Mouse (Mus musculus) layer of hippocampus, adult 8-10 months (tissue): Measurements from ENCODE around the gene Gimap7. TPM values are rescaled to one million over a fixed set of nuclear protein-coding genes. Genes with fewer than 3 reads are reported as not detected.
A peak's percentile ranks its signal among the peaks of the same experiment; 100 is the strongest.

Source experiments
- DNase-seq, 2 experiments: peaks; one replicate each; pipeline ENCODE4 v3.0.0; 2022; ENCODE audit warnings: low spot score in 2 of 2
- total RNA-seq, 4 experiments: library from RNA; stranded (reverse); gene quantifications; 2 replicates each; pipeline ENCODE4 v1.2.4; 2022

Gimap7 gene
- total RNA-seq, 4 experiments from 2014 or later: not detected

DNA sequence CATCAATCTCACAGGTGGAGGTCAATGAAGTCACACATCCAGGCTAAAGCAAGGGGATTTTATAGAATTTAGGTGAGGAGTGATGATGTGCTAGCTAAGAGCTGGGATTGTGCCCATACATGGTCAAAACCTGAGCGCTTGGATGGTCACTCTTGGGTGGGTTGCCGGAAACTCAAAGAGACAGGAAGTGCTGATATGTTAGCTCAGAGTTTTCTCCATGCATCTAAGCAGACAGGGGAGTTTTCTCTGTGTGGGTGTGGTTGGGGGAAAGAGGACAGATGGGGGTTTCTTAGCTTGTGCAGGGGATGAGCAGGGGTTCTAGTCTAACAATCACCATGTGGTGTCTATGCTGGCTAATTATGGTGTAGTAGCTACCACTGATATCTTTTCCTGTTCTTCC lies 29.1 kb upstream of the Gimap7 start:
- no peak for DNase-seq

- no peak for DNase-seq
Measured at GRCm38 (mm10) chr6:48692962-48693361, 25.5 kb upstream of the Gimap7 start.

DNA sequence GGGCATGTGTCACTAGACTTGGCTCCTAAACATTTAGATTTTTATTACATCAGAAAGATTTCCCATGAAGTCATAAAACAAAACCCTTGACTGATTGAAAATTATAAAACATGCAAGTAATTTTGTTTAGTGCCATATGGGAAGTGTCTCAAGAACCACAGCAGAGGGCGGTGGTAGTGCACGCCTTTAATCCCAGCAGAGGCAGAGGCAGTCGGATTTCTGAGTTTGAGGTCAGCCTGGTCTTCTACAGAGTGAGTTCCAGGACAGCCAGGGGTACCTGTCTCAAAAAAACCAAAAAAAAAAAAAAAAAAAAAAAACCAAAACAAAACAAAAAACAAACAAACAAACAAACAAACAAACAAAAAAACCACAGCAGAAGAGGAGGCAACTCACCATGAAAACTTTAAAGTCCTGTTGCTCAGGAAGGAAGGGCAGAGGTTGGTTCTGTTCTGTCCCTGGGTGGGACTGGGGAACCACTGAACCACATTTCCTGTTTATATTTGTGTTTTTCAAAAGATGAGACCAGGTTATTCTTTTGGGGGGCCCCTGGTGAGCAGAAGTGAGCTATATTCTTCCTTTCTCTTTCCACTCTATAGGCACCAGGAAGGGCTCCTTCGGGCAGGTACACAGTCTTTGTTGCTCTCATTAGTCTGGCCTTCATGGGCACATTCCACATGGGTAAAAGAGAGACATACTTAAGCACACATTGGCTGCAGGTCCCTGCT lies 21.4 kb upstream of the Gimap7 start:
- no peak for DNase-seq

DNA sequence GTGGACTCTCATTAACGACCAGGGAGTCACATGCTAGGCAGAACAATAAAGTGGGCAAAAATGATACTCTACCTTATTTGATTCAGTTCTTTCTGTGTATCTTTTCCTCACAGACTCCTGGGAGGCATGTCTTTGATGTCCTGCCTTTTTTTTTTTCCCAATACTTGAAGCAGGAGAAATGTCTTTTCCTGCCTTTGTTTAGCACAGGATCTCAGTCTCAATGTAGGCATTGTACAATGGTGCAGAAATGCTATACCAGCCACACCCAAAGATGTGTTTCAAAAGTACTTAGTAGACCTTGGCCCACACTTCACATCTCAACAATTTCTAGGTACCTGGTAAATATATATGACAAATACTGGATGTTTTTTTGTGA lies 20.9 kb upstream of the Gimap7 start:
- no peak for DNase-seq

GRCm38 (mm10) chr6:48698066-48698856 lies 20.2 kb upstream of the Gimap7 start:
- DNase-seq: no peak

- no peak for DNase-seq
Measured at GRCm38 (mm10) chr6:48698888-48699287, 19.5 kb upstream of the Gimap7 start.

DNA sequence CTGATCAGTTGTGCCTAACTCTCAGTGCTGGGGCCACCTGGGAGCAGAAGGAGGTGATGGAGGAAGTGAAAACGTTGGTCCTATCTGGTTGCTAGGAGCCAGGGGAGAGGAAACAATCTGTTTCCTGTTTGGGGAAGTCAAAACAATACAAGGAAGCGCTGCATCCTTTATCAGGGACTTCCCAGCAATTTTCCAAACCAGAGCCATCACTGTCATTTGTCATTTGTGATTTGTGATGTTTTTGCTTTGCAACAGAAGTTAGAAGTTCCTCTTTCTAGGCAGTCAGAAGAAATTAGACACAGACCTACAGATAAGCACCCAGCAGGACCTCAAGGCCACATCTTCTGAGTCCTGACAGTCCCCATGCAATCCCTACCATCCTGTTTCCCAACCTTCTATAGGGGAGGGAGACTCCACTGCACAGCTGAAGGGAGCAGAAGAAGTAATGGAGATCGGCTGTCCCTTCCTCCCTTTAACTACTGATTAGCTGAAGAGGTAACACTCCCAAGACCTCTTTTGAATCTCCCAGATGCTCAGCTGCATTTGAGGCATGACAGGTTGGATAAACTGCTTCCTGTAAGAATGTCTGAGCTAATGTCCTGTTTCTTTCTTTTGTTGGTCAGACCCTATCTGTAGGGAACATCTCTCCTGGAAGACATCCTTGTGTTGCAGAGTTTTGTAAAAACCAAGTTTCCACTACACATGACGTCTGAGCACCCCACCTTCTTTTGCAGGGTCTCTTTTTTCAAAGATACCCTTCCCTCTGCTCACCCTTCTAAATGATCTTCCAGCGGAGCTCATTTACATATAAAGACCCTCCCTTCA lies 18.0 kb upstream of the Gimap7 start:
- DNase-seq: no peak

DNA sequence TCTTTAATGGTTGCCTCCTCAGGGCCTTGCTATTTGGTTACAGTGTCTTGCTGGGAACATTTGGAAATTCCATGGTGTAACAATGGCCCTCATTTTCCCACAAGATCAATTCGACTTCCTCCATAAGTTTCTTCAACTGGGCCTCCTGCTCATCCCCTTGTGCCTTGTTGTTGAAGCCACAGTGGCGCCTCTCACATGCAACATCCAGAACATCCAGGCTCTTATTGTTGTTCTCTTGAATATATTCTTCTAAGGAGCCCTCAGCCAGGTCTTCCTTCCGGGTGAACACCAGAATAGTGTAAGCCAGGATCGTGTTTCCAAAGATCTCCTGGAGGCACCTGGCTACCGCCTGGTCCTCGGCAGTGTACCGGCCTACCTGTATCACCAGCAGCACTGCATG lies 16.3 kb upstream of the Gimap7 start:
- no peak for DNase-seq

- no peak for DNase-seq
Measured at GRCm38 (mm10) chr6:48702601-48703000, 15.8 kb upstream of the Gimap7 start.

- DNase-seq: no peak
Measured at GRCm38 (mm10) chr6:48704146-48704545, 14.3 kb upstream of the Gimap7 start.

- DNase-seq: no peak
Measured at GRCm38 (mm10) chr6:48706130-48706529, 12.3 kb upstream of the Gimap7 start.

GRCm38 (mm10) chr6:48720326-48720725 lies 1.9 kb downstream of the Gimap7 start:
- no peak for DNase-seq

DNA sequence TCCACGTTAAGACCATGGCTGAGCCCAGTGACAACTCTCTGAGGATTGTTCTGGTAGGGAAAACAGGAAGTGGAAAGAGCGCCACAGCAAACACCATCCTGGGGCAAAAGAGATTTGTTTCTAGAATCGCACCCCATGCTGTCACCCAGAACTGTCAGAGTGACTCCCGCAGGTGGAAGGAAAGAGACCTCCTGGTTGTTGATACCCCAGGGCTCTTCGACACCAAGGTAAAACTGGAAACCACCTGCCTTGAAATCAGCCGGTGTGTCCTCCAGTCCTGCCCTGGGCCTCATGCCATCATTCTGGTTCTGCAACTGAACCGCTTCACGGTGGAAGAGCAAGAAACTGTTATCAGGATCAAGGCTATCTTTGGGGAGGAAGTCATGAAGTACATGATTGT lies 5.0 kb downstream of the Gimap7 start:
- no peak for DNase-seq

GRCm38 (mm10) chr6:48725476-48725875 lies 7.1 kb downstream of the Gimap7 start:
- DNase-seq: peak in 1 of 2 experiments; percentile 8

- DNase-seq: no peak
Measured at GRCm38 (mm10) chr6:48727761-48728160, 9.3 kb downstream of the Gimap7 start.

DNA sequence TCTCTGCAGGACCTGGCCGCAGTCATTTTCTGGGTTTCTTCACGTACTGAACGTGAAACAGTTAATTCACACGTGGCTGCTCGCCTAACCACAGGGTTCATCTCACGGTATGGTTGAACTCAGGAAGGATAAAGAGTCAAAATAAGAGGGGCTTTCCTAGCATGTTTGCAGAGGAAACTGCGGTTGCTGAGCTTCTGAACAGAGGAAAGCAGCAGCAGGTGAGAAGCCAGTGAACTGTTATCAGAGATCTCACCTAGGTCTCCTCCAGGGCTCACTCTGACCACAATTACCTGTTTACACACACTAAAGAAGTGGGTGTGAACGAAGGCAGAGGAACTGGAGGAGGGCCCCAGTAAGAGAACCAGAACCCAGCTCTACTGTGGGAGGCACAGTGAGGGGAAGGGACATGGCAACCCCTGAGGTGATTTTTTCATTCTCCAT lies 14.5 kb downstream of the Gimap7 start:
- no peak for DNase-seq

GRCm38 (mm10) chr6:48733660-48734059 lies 15.2 kb downstream of the Gimap7 start:
- no peak for DNase-seq

DNA sequence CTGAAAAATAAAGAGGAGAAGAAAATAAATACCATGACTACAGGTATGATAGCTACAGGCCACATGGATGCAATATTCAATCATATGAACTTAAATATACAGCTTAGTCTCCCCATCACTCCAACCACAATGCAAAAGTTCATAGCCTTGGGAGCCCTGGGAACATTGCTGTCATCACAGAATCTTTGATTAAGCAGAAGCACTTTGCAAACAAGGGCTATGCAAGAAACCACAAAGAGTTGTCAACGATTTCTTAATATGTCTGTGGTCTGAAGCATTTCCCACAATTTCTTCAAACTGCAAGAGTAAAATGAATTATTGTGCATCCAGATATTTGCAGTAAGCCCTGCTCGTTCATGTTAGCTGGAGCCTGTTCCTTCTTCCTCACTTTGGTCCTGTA lies 18.6 kb downstream of the Gimap7 start:
- no peak for DNase-seq

GRCm38 (mm10) chr6:48737688-48738087 lies 19.3 kb downstream of the Gimap7 start:
- DNase-seq: no peak

GRCm38 (mm10) chr6:48738961-48739779 lies 20.7 kb downstream of the Gimap7 start, which contains the start of gene Gimap1:
TSS of gene Gimap1 (plus strand) at chr6:48739054.
- DNase-seq: no peak

- no peak for DNase-seq
Measured at GRCm38 (mm10) chr6:48739780-48740055, 21.3 kb downstream of the Gimap7 start.
